Mouse (Mus musculus): ENCODE data around the gene Cyp11a1. TPM values are rescaled to one million over a fixed set of nuclear protein-coding genes. Genes with fewer than 3 reads are reported as not detected.
A peak's percentile ranks its signal among the peaks of the same experiment; 100 is the strongest.

Gene Cyp11a1
- total RNA-seq, 1 experiment from 2014 or later: 2.7 TPM

DNA sequence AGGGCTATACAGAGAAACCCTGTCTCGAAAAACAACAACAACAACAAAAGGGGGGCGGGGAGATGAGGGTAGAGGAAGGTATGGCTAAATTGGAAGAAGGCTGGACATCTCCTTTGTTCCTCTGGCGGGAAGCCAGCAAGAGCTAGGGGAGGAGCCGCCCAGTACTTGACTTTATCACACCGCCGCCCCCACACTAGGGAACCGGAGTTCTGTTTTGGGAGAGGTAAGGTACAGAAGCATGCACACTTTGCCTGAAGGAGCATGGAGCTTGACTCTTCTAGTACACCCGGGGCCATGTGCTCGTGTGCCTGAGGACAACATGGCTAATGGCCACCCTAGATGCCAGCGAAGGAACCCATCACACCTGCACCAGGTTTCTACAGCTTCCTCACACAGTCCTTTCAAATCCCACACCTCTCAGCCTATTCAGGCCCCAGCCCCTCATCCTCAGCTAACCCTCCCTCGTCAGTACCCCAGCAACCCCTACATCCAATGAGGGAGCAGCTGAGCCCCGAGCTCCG, 8.6 kb upstream of the Cyp11a1 start:
- ATAC-seq (ENCODE audit: extremely low read depth, insufficient number of reproducible peaks, low FRiP score, poor library complexity, severe bottlenecking): no peak

DNA sequence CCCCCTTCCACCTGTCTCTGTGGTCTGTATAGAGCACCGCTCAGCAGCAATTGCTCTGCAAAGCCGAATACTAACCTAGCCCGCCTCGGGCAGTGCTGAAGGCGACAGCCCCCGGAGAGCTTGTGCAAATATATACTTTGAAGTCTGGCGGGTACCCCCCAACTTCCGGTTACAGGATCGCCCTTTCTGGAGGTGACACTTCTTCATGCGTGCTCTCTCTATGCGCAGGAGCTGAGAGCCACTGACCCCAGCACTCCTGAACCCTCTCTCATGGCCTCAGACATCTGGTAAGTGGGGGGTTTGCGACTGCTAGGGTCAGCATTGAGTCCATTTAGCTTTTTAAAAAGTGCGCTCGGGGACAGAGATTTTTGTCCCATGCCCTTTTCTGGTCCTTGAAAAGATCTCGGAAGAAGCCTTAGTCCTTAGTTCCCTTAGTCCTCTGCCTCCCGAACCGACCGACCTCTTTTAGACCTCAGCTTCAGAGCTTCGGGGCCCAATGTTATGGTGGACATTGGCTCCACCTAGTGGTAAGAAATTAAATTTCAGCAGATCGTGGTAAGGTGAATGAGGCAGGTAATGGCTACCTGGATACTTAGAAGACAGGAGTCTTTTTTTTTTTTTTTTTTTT, 8.1 kb upstream of the Cyp11a1 start:
- ATAC-seq (ENCODE audit: extremely low read depth, insufficient number of reproducible peaks, low FRiP score, poor library complexity, severe bottlenecking): peak; percentile 79

DNA sequence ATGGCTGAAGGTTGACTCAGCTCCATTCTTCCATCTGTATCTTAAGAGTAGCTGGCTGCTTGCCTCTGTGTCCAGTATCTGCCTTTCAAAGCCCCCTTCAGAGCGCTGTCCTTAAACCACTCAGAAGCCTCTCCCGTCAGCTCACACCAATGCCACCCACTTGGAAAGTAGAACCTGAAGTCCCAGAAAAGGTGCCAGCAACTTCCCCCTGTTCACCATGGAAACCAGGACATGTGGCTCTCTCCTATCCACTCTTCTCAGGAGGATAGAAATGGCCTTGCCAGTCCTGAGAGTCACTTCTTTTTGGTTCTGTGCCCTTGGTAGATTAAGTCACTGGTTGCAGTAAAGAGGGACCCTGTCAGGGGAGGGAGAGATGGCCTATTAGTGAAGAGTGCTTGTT, 7.5 kb upstream of the Cyp11a1 start:
- no peak for ATAC-seq (ENCODE audit: extremely low read depth, insufficient number of reproducible peaks, low FRiP score, poor library complexity, severe bottlenecking)

DNA sequence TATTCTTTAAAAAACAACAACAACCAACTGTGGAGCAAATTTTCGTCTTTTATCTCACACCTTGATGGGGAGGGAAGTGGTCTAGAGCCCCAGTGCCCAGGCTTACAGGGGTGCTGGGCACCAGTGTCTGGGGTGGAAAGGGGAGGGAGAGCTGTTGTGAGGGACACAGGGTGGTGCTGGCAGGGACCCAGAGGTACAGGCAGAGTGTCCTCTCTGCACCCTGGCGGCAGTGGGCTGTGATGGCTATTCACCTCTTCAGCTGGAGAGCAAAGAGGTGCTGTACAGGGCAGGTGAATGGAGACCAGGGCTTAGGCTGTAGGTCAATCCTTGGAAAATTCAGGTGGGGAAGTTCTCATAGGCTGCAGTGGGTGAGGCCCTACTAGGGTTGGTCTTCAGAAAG, 6.5 kb upstream of the Cyp11a1 start:
- ATAC-seq (ENCODE audit: extremely low read depth, insufficient number of reproducible peaks, low FRiP score, poor library complexity, severe bottlenecking): no peak

DNA sequence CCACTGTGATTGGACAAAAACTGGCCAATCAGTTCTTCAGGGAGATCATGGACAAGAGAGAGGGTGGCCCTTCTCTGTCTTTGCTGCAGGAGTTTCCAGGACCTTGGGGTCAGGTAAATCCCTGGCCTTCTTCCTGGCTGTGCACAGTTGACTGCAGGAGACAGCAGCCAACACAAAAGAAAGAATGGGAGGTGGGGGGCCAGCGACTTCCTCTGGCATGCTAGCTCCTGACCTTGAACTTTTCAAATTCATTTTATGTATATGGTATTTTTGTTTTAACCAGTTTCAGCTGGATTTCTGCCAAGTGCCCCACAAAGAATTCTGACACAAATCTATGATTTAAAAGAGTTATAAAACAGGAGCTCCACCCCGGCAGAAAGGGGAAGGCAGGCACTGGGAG, 2.9 kb upstream of the Cyp11a1 start:
- ATAC-seq (ENCODE audit: extremely low read depth, insufficient number of reproducible peaks, low FRiP score, poor library complexity, severe bottlenecking): no peak

DNA sequence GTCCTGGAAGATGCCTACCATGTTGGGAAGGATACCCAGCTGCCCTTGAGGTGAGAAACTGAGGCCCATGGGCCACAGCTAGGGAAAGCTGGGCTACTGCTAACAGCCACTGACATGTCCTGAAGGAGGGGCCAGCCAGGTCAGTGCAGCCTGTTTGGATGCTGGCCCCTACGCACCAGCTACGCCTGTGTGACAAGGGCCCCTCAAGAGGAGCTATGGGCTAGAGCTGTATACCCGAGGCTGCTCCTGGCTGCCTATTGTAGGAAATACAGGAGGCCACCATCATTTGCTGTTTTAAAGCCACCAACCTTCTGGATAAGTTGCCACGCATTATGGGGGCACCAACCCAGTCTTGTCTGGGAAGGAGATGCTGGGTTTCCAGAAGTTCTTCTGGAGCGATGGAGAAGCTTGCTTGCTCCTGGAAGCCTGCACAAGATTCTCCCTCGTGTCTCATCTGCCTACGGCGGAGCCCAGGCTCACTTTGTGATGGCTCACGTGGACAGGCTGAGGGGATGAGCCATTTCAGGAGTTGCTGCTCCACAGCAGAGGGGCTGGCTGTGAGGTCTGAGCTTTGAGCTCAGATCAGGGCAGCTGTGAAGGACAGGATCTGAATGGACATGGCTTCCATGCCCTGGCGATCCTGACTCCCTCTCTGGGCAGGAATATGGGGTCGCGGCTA, 2.3 kb downstream of the Cyp11a1 start:
- ATAC-seq (ENCODE audit: extremely low read depth, insufficient number of reproducible peaks, low FRiP score, poor library complexity, severe bottlenecking): no peak

DNA sequence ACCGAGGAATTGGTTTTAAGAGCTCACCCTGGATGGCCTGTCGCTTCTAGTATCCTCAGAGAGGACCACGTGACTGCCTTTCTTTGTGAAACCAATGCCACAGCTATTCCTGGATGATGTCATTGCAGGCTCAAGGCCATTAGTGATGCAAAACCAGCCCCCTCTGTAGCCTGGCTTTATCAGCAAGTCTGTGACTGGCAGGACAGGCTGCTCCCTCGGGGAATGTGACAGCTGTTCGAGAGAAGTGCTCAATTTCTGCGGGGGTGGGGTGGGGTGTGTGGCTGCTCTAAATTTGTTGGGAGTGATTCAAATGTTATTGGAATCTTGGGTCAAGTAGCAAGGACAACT, 2.8 kb downstream of the Cyp11a1 start:
- ATAC-seq (ENCODE audit: extremely low read depth, insufficient number of reproducible peaks, low FRiP score, poor library complexity, severe bottlenecking): no peak

DNA sequence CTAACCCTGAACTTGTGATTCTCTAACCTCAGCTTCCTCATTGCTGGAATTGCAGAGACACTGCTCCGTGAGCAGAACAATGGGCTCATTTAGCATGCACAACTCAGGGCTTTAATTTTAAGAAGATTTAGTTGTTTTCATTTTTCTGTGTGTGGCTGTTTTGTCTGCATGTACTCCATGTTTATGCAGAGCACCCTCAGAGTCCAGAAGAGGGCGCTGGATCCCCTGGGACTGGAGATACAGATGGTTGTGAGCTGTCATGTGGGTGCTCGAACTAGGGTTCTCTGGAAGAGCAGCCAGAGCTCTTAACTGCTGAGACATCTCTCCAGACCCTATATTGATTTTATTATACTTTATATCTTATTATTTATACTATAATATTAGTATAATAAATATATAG, 3.4 kb downstream of the Cyp11a1 start:
- ATAC-seq (ENCODE audit: extremely low read depth, insufficient number of reproducible peaks, low FRiP score, poor library complexity, severe bottlenecking): no peak

DNA sequence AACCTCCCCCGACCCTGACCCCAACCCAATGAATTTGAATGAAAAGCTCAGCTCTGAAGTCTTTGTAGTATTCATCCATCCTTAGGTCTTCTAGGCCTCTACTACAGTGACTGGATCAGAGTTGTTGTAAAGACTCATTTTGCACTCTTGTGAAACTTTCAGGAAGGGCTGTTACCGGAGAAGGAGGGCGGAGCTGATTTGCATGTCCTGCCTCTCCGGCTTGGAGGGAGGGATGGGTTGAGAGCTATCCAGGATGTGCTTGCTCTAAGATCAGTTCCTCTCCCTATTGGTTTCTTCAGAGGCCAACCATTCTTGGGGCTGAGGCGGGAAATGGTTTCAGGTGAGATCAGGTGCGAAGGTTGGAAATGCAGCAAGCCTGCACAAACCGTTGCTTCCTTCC, 4.8 kb downstream of the Cyp11a1 start:
- no peak for ATAC-seq (ENCODE audit: extremely low read depth, insufficient number of reproducible peaks, low FRiP score, poor library complexity, severe bottlenecking)

DNA sequence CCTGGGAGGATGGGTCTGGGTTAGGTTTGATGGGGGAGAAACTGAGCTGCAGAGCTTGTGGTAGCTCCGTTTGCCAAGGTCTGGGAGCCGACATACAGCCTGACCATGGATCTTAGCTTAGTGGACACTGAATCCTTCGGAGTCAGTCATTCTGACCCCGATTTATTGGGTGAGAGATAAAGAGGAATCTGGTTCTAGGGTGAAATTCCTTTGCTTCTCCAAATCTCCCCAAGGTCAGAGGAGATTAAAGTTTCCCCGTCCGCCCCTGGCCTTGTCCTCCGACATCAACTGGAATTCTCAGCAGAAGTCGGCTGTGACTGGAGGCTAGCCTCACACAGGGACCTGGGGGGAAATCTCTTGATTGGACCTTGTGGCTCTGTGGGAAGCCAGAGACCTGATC, 5.3 kb downstream of the Cyp11a1 start:
- ATAC-seq (ENCODE audit: extremely low read depth, insufficient number of reproducible peaks, low FRiP score, poor library complexity, severe bottlenecking): no peak

DNA sequence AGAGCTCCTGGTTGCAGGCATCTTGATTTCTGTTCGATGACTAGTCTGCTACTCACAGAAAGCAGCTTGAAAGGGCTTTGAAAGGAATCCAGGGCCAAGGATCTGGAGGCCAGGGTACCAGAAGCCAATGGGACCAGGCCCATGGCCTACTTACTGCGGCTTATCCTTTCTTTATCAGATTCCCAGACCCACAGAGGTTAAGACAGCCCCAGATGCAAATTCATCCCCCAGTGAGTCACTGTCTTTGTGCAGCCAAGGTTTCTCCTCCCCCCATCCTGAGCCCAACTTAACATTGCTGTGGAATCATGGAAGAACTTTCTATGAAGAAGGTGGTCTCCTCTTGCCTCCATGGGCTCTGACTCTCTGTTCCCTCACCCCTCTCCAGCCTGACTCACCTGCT, 6.3 kb downstream of the Cyp11a1 start:
- no peak for ATAC-seq (ENCODE audit: extremely low read depth, insufficient number of reproducible peaks, low FRiP score, poor library complexity, severe bottlenecking)

DNA sequence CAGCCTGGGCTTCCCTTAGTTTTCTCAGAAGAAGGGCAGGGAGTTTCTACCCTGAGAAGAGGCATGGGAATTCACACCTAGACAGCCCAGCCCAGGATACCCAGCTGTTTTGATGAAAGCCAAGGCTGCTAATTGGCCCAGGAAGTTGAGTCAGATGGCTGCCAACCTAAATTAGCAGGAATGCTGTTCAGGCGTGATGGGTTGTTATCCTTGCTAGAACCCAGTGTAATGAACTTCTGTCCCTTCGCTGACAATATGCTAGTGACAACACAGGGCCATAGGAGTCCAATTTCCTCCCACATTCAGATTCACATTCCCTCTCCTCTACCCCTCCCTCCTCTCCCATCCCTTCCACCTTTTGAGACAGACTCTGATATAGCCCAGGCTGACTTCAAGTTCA, 6.7 kb downstream of the Cyp11a1 start:
- ATAC-seq (ENCODE audit: extremely low read depth, insufficient number of reproducible peaks, low FRiP score, poor library complexity, severe bottlenecking): no peak

DNA sequence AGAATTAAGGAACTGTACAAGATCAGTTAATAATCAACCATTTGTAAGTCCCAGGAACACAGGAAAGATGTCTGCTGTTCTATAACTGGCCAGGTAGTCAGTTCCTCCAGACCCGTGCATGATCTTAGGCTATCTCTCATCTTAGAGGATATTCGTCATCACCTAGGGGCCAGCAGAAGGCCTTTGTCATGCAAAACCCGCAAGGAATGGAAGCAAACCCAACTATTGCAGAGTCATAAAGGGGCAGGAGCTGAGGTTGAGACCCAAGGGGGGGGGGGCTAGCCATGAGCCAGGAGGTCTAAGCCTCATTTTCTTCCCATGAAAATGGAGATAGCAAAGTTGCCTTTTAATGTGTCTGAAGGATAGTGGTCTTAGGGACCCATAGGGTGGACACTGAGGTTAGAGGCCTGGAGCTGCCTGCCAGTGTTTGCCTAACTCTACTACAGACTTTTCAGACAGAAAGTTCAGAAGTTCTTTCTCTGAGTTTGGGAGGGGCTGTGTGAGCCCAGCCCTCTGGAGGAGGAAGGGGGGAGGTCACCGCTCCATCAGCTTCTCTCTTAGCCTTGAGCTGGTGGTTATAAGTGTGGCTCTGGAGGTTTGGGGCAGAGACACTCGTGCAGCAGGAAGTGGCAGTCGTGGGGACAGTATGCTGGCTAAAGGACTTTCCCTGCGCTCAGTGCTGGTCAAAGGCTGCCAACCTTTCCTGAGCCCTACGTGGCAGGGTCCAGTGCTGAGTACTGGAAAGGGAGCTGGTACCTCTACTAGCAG, 8.4 kb downstream of the Cyp11a1 start:
- no peak for ATAC-seq (ENCODE audit: extremely low read depth, insufficient number of reproducible peaks, low FRiP score, poor library complexity, severe bottlenecking)

DNA sequence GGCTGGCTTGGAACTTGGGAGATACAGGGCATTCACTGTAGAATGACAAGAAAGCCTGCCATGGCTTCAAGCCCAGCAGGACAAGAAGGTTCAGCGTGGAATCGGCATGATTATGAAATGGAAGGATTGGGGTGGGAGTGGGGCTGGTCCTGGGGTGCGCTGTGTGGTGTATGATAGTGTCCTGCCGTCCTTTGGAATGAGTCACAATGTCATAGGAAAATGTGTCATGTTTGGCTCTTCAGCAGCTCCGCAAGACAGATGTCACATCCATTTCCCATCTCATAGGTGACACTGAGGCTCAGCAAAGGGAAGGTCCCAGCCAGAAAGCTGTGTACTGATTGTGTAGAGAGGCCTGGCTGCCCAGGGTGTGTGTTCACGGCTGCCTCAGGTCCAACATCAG, 9.6 kb downstream of the Cyp11a1 start:
- no peak for ATAC-seq (ENCODE audit: extremely low read depth, insufficient number of reproducible peaks, low FRiP score, poor library complexity, severe bottlenecking)

DNA sequence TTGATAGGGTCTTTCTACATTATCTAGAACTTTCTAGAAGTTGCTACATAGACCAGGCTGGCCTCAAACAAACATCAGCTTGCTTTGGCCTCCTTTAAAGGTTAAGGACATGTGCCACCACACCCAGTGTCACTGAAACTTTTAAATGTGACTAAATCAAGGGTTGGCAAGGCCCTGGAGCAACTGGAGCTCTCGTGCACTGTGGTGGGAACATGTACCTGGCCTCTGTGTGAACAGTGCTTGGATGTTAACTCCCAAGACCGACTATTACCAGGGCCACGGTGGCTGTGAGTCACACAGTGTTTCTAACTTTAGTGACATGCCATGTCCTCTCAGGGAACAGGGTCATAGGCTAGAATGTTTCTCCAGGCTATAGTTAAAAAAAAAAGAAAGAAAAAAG, 10.8 kb downstream of the Cyp11a1 start:
- no peak for ATAC-seq (ENCODE audit: extremely low read depth, insufficient number of reproducible peaks, low FRiP score, poor library complexity, severe bottlenecking)

DNA sequence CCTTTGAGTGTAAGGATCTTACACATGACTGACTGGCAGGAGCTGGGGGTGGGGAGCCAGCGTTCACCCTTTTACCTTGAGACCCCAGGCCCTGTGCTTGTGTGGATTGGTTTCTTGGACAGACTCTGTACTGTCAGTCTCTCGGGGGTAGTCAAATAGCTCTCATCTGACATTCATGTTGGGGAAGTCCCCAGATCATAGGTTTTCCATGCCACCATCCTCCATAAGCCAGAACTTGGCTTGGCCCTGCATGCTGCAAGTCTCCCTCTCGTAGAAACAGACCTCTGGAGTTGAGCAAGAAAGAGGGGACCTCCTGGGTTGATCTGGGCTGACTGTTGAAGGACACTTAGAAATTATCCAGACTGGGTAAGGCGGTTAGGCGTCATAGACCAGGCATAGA, 12.2 kb downstream of the Cyp11a1 start:
- ATAC-seq (ENCODE audit: extremely low read depth, insufficient number of reproducible peaks, low FRiP score, poor library complexity, severe bottlenecking): no peak

DNA sequence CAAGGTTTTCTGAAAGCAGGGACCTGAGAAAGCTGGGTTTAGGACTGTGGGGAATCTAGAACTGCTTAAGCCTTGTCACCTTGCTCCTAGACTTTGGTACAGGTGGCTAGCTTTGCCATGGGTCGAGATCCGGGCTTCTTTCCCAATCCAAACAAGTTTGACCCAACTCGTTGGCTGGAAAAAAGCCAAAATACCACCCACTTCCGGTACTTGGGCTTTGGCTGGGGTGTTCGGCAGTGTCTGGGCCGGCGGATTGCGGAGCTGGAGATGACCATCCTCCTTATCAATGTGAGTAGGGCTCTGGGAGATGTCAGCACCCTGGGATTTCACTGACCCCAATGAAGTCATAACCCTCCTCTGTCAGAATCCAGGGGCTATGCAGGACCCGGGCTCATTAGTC, 19.8 kb downstream of the Cyp11a1 start:
- ATAC-seq (ENCODE audit: extremely low read depth, insufficient number of reproducible peaks, low FRiP score, poor library complexity, severe bottlenecking): no peak

DNA sequence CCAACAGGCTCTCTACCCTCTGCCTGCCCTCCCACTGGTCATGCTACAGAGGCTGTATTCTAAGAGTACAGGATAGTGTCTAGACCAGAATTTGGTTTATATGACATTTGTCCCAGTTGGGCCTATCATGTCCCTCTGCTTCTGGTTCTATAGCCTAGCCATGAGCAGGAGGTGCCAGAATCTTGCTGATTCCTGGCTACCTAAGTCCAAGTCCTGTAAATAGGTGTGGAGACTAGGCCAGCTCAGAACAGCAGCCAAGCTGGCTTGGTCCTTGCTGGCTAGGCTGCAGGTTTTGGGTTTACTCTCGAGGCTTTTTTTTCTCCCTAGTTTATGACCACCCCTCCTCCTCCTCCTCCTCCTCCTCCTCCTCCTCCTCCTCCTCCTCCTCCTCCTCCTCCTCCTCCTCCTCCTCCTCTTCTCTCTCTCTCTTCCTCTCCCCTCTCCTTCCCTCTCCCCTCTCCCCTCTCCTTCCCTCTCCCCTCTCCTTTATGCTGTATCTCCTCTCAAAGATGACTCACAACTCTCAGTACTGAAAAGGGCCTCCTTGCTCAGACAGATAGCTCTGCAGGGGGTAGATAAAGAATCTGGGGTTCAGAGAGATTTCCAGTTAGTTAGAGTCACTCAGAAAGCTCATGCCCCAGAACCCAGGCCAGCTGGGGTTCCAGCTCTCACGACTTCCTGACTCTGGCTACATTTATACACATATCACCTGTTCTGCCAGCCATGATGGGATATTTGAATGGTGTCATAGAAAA, 21.4 kb downstream of the Cyp11a1 start:
- ATAC-seq (ENCODE audit: extremely low read depth, insufficient number of reproducible peaks, low FRiP score, poor library complexity, severe bottlenecking): no peak

DNA sequence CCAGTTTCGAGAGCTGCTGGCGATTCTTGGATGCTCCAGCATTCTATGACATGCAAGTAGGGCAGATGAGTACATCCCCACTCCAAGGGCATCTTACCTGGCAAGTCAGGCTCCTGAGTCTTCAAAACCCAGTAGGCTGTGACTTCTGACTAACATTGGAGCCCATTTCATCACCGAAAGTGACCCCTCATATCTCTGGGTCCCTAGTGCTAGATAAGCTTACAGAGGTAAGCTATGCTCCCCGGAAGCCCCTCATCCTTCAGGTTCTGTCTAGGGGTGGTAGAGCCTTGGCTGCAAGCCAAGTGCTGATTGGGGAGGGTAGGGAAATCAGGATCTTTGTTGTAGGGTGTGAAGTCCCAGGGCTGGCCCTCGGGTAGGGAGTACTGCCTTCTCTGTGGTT, 22.6 kb downstream of the Cyp11a1 start:
- ATAC-seq (ENCODE audit: extremely low read depth, insufficient number of reproducible peaks, low FRiP score, poor library complexity, severe bottlenecking): no peak

DNA sequence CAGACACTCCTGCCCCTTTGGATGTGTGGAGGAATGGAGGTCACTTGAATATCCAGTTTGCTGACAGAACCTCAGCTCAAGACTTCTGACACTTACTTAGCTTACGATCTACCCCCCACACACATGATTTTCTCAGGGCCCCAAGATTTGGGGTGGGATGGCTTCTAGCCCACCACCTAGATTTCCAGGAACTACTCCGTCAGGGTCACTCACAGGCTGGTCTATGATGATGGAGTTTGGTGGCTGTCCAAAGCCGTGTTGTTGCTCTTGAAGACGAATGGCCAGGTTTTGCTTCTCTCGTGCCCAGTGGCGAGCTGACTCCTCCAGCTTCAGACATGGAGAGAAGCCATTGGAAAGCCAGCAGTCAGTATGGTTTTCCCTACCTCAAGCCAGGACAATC, 23.4 kb downstream of the Cyp11a1 start:
- ATAC-seq (ENCODE audit: extremely low read depth, insufficient number of reproducible peaks, low FRiP score, poor library complexity, severe bottlenecking): no peak
